Mouse (Mus musculus) erythroblast, embryonic 14.5 days (primary cell): ENCODE measurements around the gene Spink4.

Experiments
- GATA1 ChIP-seq: IDR thresholded peaks from 2 replicates; pipeline ENCODE4 v1.6.1; 2012; ENCODE audit warnings: low read length, inconsistent platforms, mixed read lengths
- TAL1 ChIP-seq: IDR thresholded peaks from 3 replicates; pipeline ENCODE4 v1.6.1; 2012; ENCODE audit warnings: low read length, inconsistent platforms, mixed read lengths

- TF ChIP-seq GATA1 = no peak
- TF ChIP-seq TAL1 = no peak
Measured at GRCm38 (mm10) chr4:40947565-40948159, 27.8 kb downstream of the Spink4 start.
